Mouse (Mus musculus) lung, adult 2 months (tissue): ENCODE results near the gene Stub1.

Experiments used
- CTCF ChIP-seq: fragments of 200-500 bp; IDR thresholded peaks from 2 replicates; pipeline ENCODE4 v1.5.1; 2011; ENCODE audit warnings: mild to moderate bottlenecking, low read length, control low read depth; ENCODE audit not compliant: insufficient read depth
- POLR2A ChIP-seq: fragments of 200-500 bp; IDR thresholded peaks from 2 replicates; pipeline ENCODE4 v1.6.1; 2011; ENCODE audit warnings: low read depth, mild to moderate bottlenecking, control low read depth, low read length, borderline replicate concordance; ENCODE audit errors: extremely low read depth

DNA sequence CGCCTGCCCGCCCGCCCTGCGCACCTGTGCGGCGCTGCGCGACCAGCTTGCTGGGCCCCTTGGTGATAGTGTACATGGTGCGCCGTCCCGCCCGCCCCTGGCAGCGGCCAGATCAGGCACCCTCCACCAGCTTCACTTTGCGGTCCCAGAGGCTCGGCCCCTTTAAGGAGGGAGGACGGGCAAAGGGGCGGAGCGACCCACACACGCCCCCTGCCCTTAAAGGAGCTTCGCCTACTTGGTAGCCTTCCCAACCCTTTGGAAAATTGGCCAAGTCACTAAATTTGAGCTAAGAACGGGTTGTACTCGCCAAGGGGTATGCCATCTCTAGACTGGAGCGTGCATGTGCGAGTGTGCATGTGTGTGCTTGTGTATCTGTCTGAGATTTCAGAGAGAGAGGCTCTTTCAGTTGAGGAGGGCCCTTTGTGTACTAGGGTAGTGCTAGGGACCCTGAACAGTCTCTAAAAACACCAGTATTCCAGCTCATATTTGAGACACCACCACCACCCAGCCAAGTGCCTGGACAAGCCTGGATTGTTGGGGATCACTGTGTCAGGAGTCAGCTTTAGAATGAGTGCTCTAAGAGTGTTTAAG, 35.5 kb upstream of the Stub1 start, which contains the start of gene Mcrip2:
- TF ChIP-seq CTCF, result no peak
- peak; percentile 13; the same call in 1 of the 2 replicates for TF ChIP-seq POLR2A
